Mouse (Mus musculus): ENCODE results near the gene Mlxipl.

GRCm38 (mm10) chr5:135161221-135161620 lies 71.5 kb downstream of the Mlxipl start:
- TF ChIP-seq CTCF (IDR thresholded peaks at IDR 0.05) (no peak), EP300 (IDR thresholded peaks at IDR 0.05; ENCODE audit: insufficient read depth, low read depth, low read length) (no peak), POLR2A (IDR thresholded peaks at IDR 0.05; ENCODE audit: insufficient read depth, low read depth, low read length) (no peak)
